Mouse (Mus musculus) bone marrow, adult 2 months (tissue): ENCODE measurements at regions not wholly inside any gene's neighbourhood (a gene's known extent, or its start where the extent isn't known, plus 50 kb on each side); places are given as distances from the start of the nearest gene placed in this dataset.

Experiments used
- CTCF ChIP-seq: fragments of 200-500 bp; IDR thresholded peaks from 2 replicates; pipeline ENCODE4 v1.5.1; 2011; ENCODE audit warnings: low read length, control low read depth; ENCODE audit not compliant: control insufficient read depth, insufficient read depth
- POLR2A ChIP-seq: fragments of 200-500 bp; IDR thresholded peaks from 2 replicates; pipeline ENCODE4 v1.6.1; 2011; ENCODE audit warnings: low read depth, mild to moderate bottlenecking, control low read depth, low read length, borderline replicate concordance; ENCODE audit not compliant: control insufficient read depth

DNA sequence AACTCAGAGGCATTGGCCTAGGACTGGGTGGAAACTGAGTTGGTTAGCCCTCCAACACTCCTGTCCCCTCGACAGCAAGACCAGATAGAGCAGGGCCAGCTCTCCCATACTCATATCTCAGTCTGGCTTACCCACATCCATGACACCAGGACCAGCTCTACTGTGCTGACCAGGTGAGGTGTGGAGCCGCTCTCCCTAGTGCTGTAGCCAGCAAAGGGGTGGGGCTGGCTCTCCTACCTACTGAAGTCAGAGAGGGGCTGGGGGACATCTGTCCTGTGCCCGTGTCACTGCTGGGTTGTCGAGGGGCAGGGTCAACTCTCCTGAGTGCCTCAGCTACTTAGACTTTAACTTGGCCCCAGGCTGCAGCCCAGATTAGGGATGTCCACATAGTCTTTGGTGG, 145.8 kb upstream of the Plppr1 start:
- TF ChIP-seq CTCF (no peak), POLR2A (no peak)
